Mouse (Mus musculus) stomach, postnatal 0 days (tissue): ENCODE results near the gene Tmem184b.

Experiments used
- CTCF ChIP-seq: IDR thresholded peaks from 2 replicates; pipeline ENCODE4 v1.5.1; 2016; ENCODE audit warnings: antibody characterized with exemption, low read depth, mild to moderate bottlenecking, moderate library complexity
- EP300 ChIP-seq: optimal IDR thresholded peaks from 2 replicates; pipeline ENCODE3; 2016; ENCODE audit warnings: antibody characterized with exemption

DNA sequence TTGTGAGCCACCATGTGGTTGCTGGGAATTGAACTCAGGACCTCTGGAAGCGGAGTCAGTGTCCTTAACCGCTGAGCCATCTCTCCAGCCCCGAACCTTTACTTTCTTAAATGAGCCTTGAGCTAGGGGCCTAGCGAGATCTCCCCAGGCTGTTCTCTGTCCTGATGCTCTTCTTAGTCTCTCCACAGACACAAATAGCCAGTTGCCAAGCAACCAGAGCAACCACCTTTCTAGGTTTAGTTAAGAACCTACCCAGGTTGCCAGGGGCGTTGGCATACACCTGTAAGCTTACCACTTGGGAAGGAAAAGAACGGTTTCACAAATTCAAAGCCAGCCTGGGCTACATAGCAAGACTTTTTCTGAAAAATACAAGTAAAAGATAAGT is 73.4 kb downstream of the Tmem184b start:
- TF ChIP-seq CTCF (no peak), EP300 (no peak)
